Mouse (Mus musculus) G1E (cell line): ENCODE measurements around the gene Ergic3.

ENCODE experiments used
- CTCF ChIP-seq: IDR thresholded peaks from 2 replicates; pipeline ENCODE4 v1.5.1; 2012; ENCODE audit warnings: low read depth, low read length, inconsistent platforms, mixed read lengths
- GATA1 ChIP-seq: IDR thresholded peaks from 2 replicates; pipeline ENCODE4 v1.6.1; 2012; ENCODE audit warnings: borderline replicate concordance, low read length, inconsistent platforms, mixed read lengths
- TAL1 ChIP-seq: conservative IDR thresholded peaks from 2 replicates; pipeline ENCODE4 v1.6.1; 2012; ENCODE audit warnings: low read depth, low read length, inconsistent platforms, mixed read lengths

DNA sequence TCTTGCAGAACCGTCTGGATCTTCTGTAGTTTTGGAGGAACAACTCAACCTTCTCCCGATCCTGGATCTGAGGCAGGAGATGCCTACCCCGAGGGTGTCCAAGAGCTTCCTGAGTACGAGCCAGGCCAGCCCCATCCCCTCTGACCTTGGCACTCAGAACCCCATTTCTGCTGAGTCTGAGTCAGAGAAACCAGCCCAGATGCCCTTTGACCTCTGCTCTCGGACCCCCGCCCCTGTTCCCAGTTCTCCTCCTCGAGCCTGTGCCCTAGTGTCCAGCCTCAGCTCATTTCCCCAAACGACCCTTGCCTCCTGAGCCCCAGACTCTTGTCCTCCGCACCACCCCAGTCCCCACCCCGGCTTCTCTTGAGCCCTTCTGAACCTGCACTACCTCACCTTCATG lies 58.3 kb downstream of the Ergic3 start:
- no peak for TF ChIP-seq CTCF
- TF ChIP-seq GATA1: no peak
- no peak for TF ChIP-seq TAL1
